In genomic region chr9:30849444-30849843, GRCm38 (mm10) we compare ENCODE assay signal across 20 mouse cellular contexts.
DNase-seq lines count a peak whose midpoint lies in the region; ATAC-seq and TF ChIP-seq lines count a peak whose summit lies in the region.
"Had no signal": no experiment of that assay in that cellular context is flagged by ENCODE, and none has a peak within 500 bp of the region (broad histone marks: within the 10 kb centered on the region; RNA-seq: fewer than 3 reads in every experiment).

No protein-coding gene starts in this region.

- H3K36me3 ChIP-seq in heart, embryonic 10.5 days = no peaks in the 10 kb centered on the region
- H3K36me3 ChIP-seq in stomach, postnatal 0 days (ENCODE audit: control insufficient read depth, insufficient read depth, low read length) = no peaks in the 10 kb centered on the region
- H3K36me3 ChIP-seq: embryonic facial prominence, embryonic 13.5 days; embryonic facial prominence, embryonic 15.5 days; forebrain, embryonic 10.5 days; forebrain, embryonic 15.5 days had no signal

- H3K4me1 ChIP-seq in heart, embryonic 10.5 days = peaks cover 23% of the 10 kb centered on the region
- H3K4me1 ChIP-seq in stomach, postnatal 0 days (replicated peaks; ENCODE audit: control insufficient read depth, insufficient read depth) = no peaks in the 10 kb centered on the region
- H3K4me1 ChIP-seq in lung, adult 2 months (ENCODE audit: control insufficient read depth, insufficient read depth, low read length) = no peaks in the 10 kb centered on the region
- H3K4me1 ChIP-seq: forebrain, embryonic 13.5 days had no signal

- H3K9ac ChIP-seq in stomach, postnatal 0 days (ENCODE audit: low read length) = no peak overlapping the region
- H3K9ac ChIP-seq: embryonic facial prominence, embryonic 13.5 days; embryonic facial prominence, embryonic 15.5 days; forebrain, embryonic 13.5 days; forebrain, embryonic 15.5 days; forebrain, postnatal 0 days had no signal

- 92% methylated on average over 8 of the region's 8 CpGs for WGBS in heart, embryonic 10.5 days
- WGBS in stomach, postnatal 0 days = 62% methylated on average over 8 of the region's 8 CpGs
- WGBS in lung, adult 2 months = 86% methylated on average over 8 of the region's 8 CpGs

- no peaks in the 10 kb centered on the region for H3K9me3 ChIP-seq in heart, embryonic 10.5 days
- no peaks in the 10 kb centered on the region for H3K9me3 ChIP-seq in stomach, postnatal 0 days (ENCODE audit: control insufficient read depth, low read length)
- H3K9me3 ChIP-seq: embryonic facial prominence, embryonic 13.5 days; embryonic facial prominence, embryonic 15.5 days; forebrain, embryonic 10.5 days; forebrain, embryonic 13.5 days; forebrain, embryonic 15.5 days had no signal

- no peak for DNase-seq in heart, embryonic 10.5 days (ENCODE audit: low spot score)
- DNase-seq in heart, adult 18-20 months = no peak
- DNase-seq in naive thymus-derived CD4-positive, alpha-beta T cell, adult 2 months (ENCODE audit: low read depth) = peak; percentile 1
- DNase-seq in stomach, postnatal 0 days (ENCODE audit: low spot score) = peak; percentile 35
- DNase-seq in lung, adult 2 months = no peak
- DNase-seq: adrenal gland, postnatal 25 days; cerebellum, adult 11 months; cerebellum, adult 18-20 months; cerebellum, adult 8-10 months; cerebellum, adult 9-11 months; cerebellum, postnatal 14 days; cerebellum, postnatal 36 days; embryo, embryonic 11 days; forebrain, postnatal 0 days had no signal

- H3K4me2 ChIP-seq in stomach, postnatal 0 days (replicated peaks; ENCODE audit: low read depth) = no peak overlapping the region
- H3K4me2 ChIP-seq: embryonic facial prominence, embryonic 13.5 days; embryonic facial prominence, embryonic 15.5 days; forebrain, embryonic 13.5 days; forebrain, embryonic 15.5 days had no signal

- H3K4me3 ChIP-seq in heart, embryonic 10.5 days = no peak overlapping the region
- no peak overlapping the region for H3K4me3 ChIP-seq in stomach, postnatal 0 days (ENCODE audit: low read depth, low read length)
- H3K4me3 ChIP-seq in lung, adult 2 months (replicated peaks; ENCODE audit: extremely low read depth, low read depth, low read length) = no peak overlapping the region
- H3K4me3 ChIP-seq: embryonic facial prominence, embryonic 13.5 days; embryonic facial prominence, embryonic 15.5 days; erythroblast, embryonic 14.5 days; forebrain, embryonic 10.5 days; forebrain, embryonic 13.5 days; forebrain, embryonic 15.5 days had no signal

- H3K27ac ChIP-seq in heart, embryonic 10.5 days = peak overlapping the region; percentile 4; the same call in 1 of the 2 replicates
- H3K27ac ChIP-seq in stomach, postnatal 0 days (replicated peaks) = no peak overlapping the region
- H3K27ac ChIP-seq: embryonic facial prominence, embryonic 13.5 days; embryonic facial prominence, embryonic 15.5 days; forebrain, embryonic 10.5 days; forebrain, embryonic 13.5 days; forebrain, embryonic 15.5 days had no signal

- no peak for TF ChIP-seq EP300 in stomach, postnatal 0 days (optimal IDR thresholded peaks at IDR 0.05)

- no peaks in the 10 kb centered on the region for H3K27me3 ChIP-seq in heart, embryonic 10.5 days (ENCODE audit: insufficient read depth, poor library complexity, severe bottlenecking)
- no peaks in the 10 kb centered on the region for H3K27me3 ChIP-seq in stomach, postnatal 0 days (ENCODE audit: control insufficient read depth, insufficient read depth, low read length)
- H3K27me3 ChIP-seq: embryonic facial prominence, embryonic 13.5 days; embryonic facial prominence, embryonic 15.5 days; forebrain, embryonic 13.5 days; forebrain, embryonic 15.5 days had no signal

- no peak for TF ChIP-seq POLR2A in lung, adult 2 months (IDR thresholded peaks at IDR 0.05; ENCODE audit: borderline replicate concordance, extremely low read depth, low read depth, low read length)

- no peak for TF ChIP-seq CTCF in stomach, postnatal 0 days (IDR thresholded peaks at IDR 0.05; ENCODE audit: low read depth)
- TF ChIP-seq CTCF in lung, adult 2 months (IDR thresholded peaks at IDR 0.05; ENCODE audit: insufficient read depth, low read length) = no peak

- ATAC-seq in stomach, postnatal 0 days (ENCODE audit: low FRiP score, low TSS enrichment) = peak; percentile 84; the same call in 1 of the 2 replicates
- ATAC-seq: forebrain, embryonic 13.5 days; forebrain, embryonic 15.5 days; forebrain, postnatal 0 days had no signal

Comparison
In these comparisons a context has a peak if more than half of its experiments do, and no peak if none do; other contexts are left out.
1. DNase-seq: peak in naive thymus-derived CD4-positive, alpha-beta T cell, adult 2 months (single experiment) and stomach, postnatal 0 days (single experiment); none in heart, embryonic 10.5 days (single experiment), heart, adult 18-20 months (0 of 2) and lung, adult 2 months (single experiment).